Mouse (Mus musculus) heart, postnatal 0 days (tissue): ENCODE measurements at regions not wholly inside any gene's neighbourhood (a gene's known extent, or its start where the extent isn't known, plus 50 kb on each side); places are given as distances from the start of the nearest gene placed in this dataset.

ENCODE experiments used
- ATAC-seq: fragments of 200-750 bp; cut with Nextera tagmentation; 2 replicates; pipeline ENCODE4 v1.8.0; 2017; ENCODE audit warnings: low read depth, moderate number of reproducible peaks, moderate library complexity; ENCODE audit not compliant: insufficient read depth
- DNase-seq: peaks from one replicate; pipeline ENCODE4 v3.0.0-alpha.2; 2016; ENCODE audit warnings: low spot score
- H3K27ac ChIP-seq: fragments of 300-500 bp; sonication (generic); 2 replicates; pipeline ENCODE4 v1.5.1; 2014; ENCODE audit warnings: low read depth, mild to moderate bottlenecking
- H3K27me3 ChIP-seq: fragments of 300-500 bp; sonication (generic); 2 replicates; pipeline ENCODE4 v1.6.1; 2014; ENCODE audit warnings: low read length, mixed read lengths; ENCODE audit not compliant: control insufficient read depth, insufficient read depth
- H3K36me3 ChIP-seq: fragments of 300-500 bp; sonication (generic); replicated peaks from 2 replicates; pipeline ENCODE4 v1.6.1; 2014; ENCODE audit warnings: low read length, mixed read lengths; ENCODE audit not compliant: control insufficient read depth, insufficient read depth
- H3K4me1 ChIP-seq: fragments of 300-500 bp; sonication (generic); 2 replicates; pipeline ENCODE4 v1.6.1; 2014; ENCODE audit warnings: antibody characterized with exemption; ENCODE audit not compliant: control insufficient read depth, insufficient read depth
- H3K4me2 ChIP-seq: fragments of 300-500 bp; sonication (generic); 2 replicates; pipeline ENCODE4 v1.6.1; 2014; ENCODE audit warnings: low read depth, mild to moderate bottlenecking, low read length, moderate library complexity
- H3K4me3 ChIP-seq: fragments of 300-500 bp; sonication (generic); 2 replicates; pipeline ENCODE4 v1.5.1; 2014; ENCODE audit warnings: low read depth, low read length
- H3K9ac ChIP-seq: fragments of 300-500 bp; sonication (generic); replicated peaks from 2 replicates; pipeline ENCODE4 v1.6.1; 2014; ENCODE audit warnings: low read depth, low read length, mixed read lengths
- H3K9me3 ChIP-seq: fragments of 300-500 bp; sonication (generic); replicated peaks from 2 replicates; pipeline ENCODE4 v1.6.1; 2016; ENCODE audit warnings: low read length; ENCODE audit not compliant: control insufficient read depth
- CTCF ChIP-seq: IDR thresholded peaks from 2 replicates; pipeline ENCODE4 v1.5.1; 2016; ENCODE audit warnings: antibody characterized with exemption, control low read depth, low read depth
- EP300 ChIP-seq: IDR thresholded peaks from 2 replicates; pipeline ENCODE4 v1.6.1; 2016; ENCODE audit warnings: antibody characterized with exemption, low read depth
- WGBS: fragments of 180-500 bp; shearing (Covaris S2); extraction: QIAGEN DNeasy Blood & Tissue Kit; methylation state at CpG from one replicate; pipeline ENCODE4 v1.1.7; 2014; 5-methylcytosine and 5-hydroxymethylcytosine counted together

DNA sequence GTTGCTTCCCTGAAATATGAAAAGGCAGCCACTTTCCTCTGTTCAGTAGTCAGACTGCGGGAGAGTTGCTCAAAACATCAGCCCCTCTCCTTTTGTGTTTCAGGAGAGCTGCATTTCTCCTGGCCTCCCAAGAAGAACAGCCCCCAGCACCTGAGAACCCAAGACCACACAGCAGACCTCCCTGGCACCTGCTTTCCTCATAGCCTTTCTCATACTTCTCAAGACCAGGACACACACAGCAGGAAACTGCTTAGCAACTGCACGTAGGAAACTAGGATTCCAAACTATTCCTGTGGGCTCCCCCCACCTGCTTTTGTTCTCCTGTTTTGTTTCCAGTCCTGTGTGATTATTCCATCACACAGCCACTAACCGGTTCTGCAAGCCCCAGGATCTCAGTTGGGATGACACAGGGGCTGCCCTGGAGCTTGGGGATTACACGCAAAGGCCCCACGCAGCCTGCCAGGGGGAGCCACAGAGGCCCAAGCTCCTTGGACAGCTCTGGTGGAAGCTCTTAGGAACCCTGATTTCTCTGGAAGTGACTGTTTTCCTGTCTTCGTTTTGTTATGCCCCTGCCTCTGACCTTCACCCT is 519.6 kb upstream of the Klf4 start:
- DNase-seq: no peak
- no peak for ATAC-seq
- Histone ChIP-seq H3K27ac (no peak overlapping the region), H3K9me3 (no peaks in the 10 kb centered on the region), H3K4me2 (no peak overlapping the region), H3K27me3 (no peaks in the 10 kb centered on the region), H3K36me3 (no peaks in the 10 kb centered on the region), H3K9ac (no peak overlapping the region), H3K4me1 (peaks cover 6% of the 10 kb centered on the region; the same call in 1 of the 2 replicates), H3K4me3 (no peak overlapping the region)
- 48% methylated on average over 6 of the region's 6 CpGs for WGBS
- TF ChIP-seq CTCF (peak; percentile 27; the same call in 1 of the 2 replicates), EP300 (no peak)

GRCm38 (mm10) chr4:56039327-56039726 is 507.1 kb upstream of the Klf4 start:
- no peaks in the 10 kb centered on the region for H3K27me3 ChIP-seq
- H3K9ac ChIP-seq: no peak overlapping the region
- 83% methylated on average over 4 of the region's 4 CpGs for WGBS
- DNase-seq: no peak
- no peak for TF ChIP-seq CTCF
- no peak for TF ChIP-seq EP300
- H3K36me3 ChIP-seq: no peaks in the 10 kb centered on the region
- no peaks in the 10 kb centered on the region for H3K4me1 ChIP-seq
- no peak for ATAC-seq
- no peak overlapping the region for H3K4me2 ChIP-seq
- no peaks in the 10 kb centered on the region for H3K9me3 ChIP-seq
- no peak overlapping the region for H3K27ac ChIP-seq
- H3K4me3 ChIP-seq: no peak overlapping the region

DNA sequence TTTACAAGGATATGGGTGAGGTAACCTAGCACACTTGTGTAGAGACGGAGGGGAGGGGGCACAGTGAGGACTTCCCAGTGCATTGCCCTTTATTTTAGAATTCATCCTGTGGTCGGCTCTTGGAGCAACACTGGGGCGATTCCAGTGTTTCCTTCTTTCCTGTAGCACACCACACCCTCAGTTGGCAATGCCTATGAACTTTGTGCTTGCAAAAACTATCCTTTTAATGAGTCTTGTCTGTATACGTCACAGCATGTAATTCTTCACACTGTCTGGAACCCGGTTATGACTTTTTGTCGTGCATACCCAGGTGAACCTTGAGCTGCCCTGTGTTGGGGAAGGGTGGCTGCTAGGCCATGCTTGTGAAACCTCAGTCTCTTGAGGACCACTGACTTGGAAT is 504.1 kb upstream of the Klf4 start:
- no peaks in the 10 kb centered on the region for H3K27me3 ChIP-seq
- H3K4me1 ChIP-seq: no peaks in the 10 kb centered on the region
- H3K9me3 ChIP-seq: no peaks in the 10 kb centered on the region
- H3K4me3 ChIP-seq: no peak overlapping the region
- ATAC-seq (no peak), DNase-seq (no peak)
- 82% methylated on average over 6 of the region's 6 CpGs for WGBS
- TF ChIP-seq EP300 (no peak), CTCF (no peak)
- no peak overlapping the region for H3K27ac ChIP-seq
- no peak overlapping the region for H3K4me2 ChIP-seq
- no peak overlapping the region for H3K9ac ChIP-seq
- no peaks in the 10 kb centered on the region for H3K36me3 ChIP-seq

- Histone ChIP-seq H3K9ac (no peak overlapping the region), H3K9me3 (no peaks in the 10 kb centered on the region), H3K4me1 (no peaks in the 10 kb centered on the region), H3K36me3 (no peaks in the 10 kb centered on the region), H3K4me2 (no peak overlapping the region), H3K27ac (no peak overlapping the region), H3K4me3 (no peak overlapping the region), H3K27me3 (no peaks in the 10 kb centered on the region)
- ATAC-seq (no peak), DNase-seq (no peak)
- no peak for TF ChIP-seq CTCF
- TF ChIP-seq EP300: no peak
- 45% methylated on average over 5 of the region's 5 CpGs for WGBS
Observed at GRCm38 (mm10) chr4:56035543-56035942, 503.3 kb upstream of the Klf4 start.

DNA sequence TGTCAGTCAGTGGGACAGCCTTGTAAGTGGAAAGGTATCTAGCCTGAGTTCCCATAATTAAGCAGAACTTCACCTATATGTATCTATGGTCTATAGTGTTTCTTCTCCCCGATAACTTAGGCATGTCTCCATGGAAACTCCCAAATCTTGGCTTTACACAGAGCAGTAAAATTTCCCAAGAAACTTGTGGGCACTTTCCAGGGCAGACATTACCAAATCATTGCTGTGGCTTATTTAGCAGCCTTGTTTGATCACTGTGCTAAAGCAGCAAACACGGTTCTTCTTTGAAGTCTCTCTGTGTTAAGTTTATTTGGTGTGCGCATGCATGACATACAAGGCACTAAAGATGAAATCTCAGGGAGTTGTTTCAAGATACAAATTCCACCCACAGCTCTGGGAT is 496.2 kb upstream of the Klf4 start:
- no peak overlapping the region for H3K9ac ChIP-seq
- no peaks in the 10 kb centered on the region for H3K9me3 ChIP-seq
- no peak for ATAC-seq

DNA sequence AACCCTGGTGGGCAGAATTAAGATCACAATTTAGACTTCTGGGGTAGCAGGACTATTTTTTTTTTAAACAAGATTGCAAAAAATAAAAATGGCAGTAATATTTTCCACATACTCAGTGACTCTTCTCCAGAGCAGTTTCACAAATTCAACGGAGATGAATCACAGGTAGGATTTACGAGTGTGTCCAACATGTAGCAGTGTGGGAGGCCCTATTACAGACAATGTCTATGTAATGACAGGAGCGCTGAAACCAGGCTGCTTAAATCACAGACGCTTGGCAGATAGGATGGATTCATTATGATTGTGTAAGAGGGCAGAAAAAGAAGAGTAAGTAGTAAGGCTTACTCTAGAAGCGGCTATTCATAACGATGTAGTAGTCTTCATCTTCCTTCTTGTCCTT is 495.0 kb upstream of the Klf4 start:
- Histone ChIP-seq H3K27ac (no peak overlapping the region), H3K4me2 (no peak overlapping the region), H3K36me3 (no peaks in the 10 kb centered on the region), H3K9ac (no peak overlapping the region), H3K9me3 (no peaks in the 10 kb centered on the region), H3K27me3 (no peaks in the 10 kb centered on the region), H3K4me1 (no peaks in the 10 kb centered on the region), H3K4me3 (no peak overlapping the region)
- DNase-seq (no peak), ATAC-seq (no peak)
- 84% methylated on average over 6 of the region's 6 CpGs for WGBS
- TF ChIP-seq CTCF (no peak), EP300 (no peak)

More for the DNA sequence above, 496.2 kb upstream of the Klf4 start:
- no peak overlapping the region for H3K27ac ChIP-seq
- no peak for DNase-seq
- no peak for TF ChIP-seq CTCF
- TF ChIP-seq EP300: no peak
- WGBS: 88% methylated on average over 3 of the region's 3 CpGs
- no peaks in the 10 kb centered on the region for H3K27me3 ChIP-seq
- H3K4me1 ChIP-seq: no peaks in the 10 kb centered on the region
- H3K4me2 ChIP-seq: no peak overlapping the region
- H3K36me3 ChIP-seq: no peaks in the 10 kb centered on the region
- no peak overlapping the region for H3K4me3 ChIP-seq
